Mouse (Mus musculus) embryonic fibroblast, embryonic 13.5 days (primary cell): ENCODE results near the gene Polr3b. TPM values are rescaled to one million over a fixed set of nuclear protein-coding genes. Genes with fewer than 3 reads are reported as not detected.

Experiments
- H3K27ac ChIP-seq: 2 replicates; pipeline ENCODE4 v1.5.1; 2012; ENCODE audit warnings: low read length, control low read depth, inconsistent platforms; ENCODE audit not compliant: insufficient read depth
- H3K4me1 ChIP-seq: 2 replicates; pipeline ENCODE4 v1.6.1; 2011; ENCODE audit warnings: low read length; ENCODE audit not compliant: control insufficient read depth, insufficient read depth
- H3K4me3 ChIP-seq: 2 replicates; pipeline ENCODE4 v1.5.1; 2011; ENCODE audit warnings: mild to moderate bottlenecking, control low read depth, low read length; ENCODE audit not compliant: insufficient read depth
- CTCF ChIP-seq: IDR thresholded peaks from 2 replicates; pipeline ENCODE4 v1.5.1; 2011; ENCODE audit warnings: mild to moderate bottlenecking, control low read depth, low read length, moderate library complexity, borderline replicate concordance; ENCODE audit not compliant: insufficient read depth
- POLR2A ChIP-seq: IDR thresholded peaks from 2 replicates; pipeline ENCODE4 v1.6.1; 2011; ENCODE audit warnings: low read depth, mild to moderate bottlenecking, control low read depth, low read length, moderate library complexity
- polyA plus RNA-seq: library from polyadenylated mRNA; stranded (reverse); fragments of >200 nt; gene quantifications from 2 replicates; pipeline ENCODE4 v1.2.4, GENCODE M21; 2011; ENCODE audit warnings: low read depth; ENCODE audit not compliant: missing spikeins, insufficient read length

The Polr3b gene
- polyA plus RNA-seq, 1 experiment, result 15.5 TPM

GRCm38 (mm10) chr10:84704594-84704993, 82.5 kb downstream of the Polr3b start:
- Histone ChIP-seq H3K4me3 (no peak overlapping the region), H3K4me1 (peaks cover 4% of the 10 kb centered on the region; the same call in 1 of the 2 replicates), H3K27ac (no peak overlapping the region)
- TF ChIP-seq POLR2A, result no peak

- no peak for TF ChIP-seq CTCF
- H3K4me1 ChIP-seq, result peaks cover 4% of the 10 kb centered on the region; the same call in 1 of the 2 replicates
- no peak overlapping the region for H3K4me3 ChIP-seq
- no peak overlapping the region for H3K27ac ChIP-seq
Measured at GRCm38 (mm10) chr10:84705234-84705633, 83.1 kb downstream of the Polr3b start.

GRCm38 (mm10) chr10:84706543-84706942, 84.5 kb downstream of the Polr3b start:
- Histone ChIP-seq H3K4me3 (no peak overlapping the region), H3K4me1 (no peaks in the 10 kb centered on the region; the same call in 1 of the 2 replicates), H3K27ac (no peak overlapping the region)
- TF ChIP-seq POLR2A (no peak), CTCF (no peak)

GRCm38 (mm10) chr10:84707226-84707625, 85.1 kb downstream of the Polr3b start:
- TF ChIP-seq CTCF (no peak), POLR2A (no peak)
- Histone ChIP-seq H3K4me1 (no peaks in the 10 kb centered on the region; the same call in 1 of the 2 replicates), H3K4me3 (no peak overlapping the region), H3K27ac (no peak overlapping the region)

- Histone ChIP-seq H3K4me3 (no peak overlapping the region), H3K27ac (no peak overlapping the region), H3K4me1 (no peaks in the 10 kb centered on the region; the same call in 1 of the 2 replicates)
- TF ChIP-seq POLR2A (no peak), CTCF (no peak)
Measured at GRCm38 (mm10) chr10:84707752-84708530, 85.8 kb downstream of the Polr3b start.

- no peak for TF ChIP-seq CTCF
- TF ChIP-seq POLR2A, result no peak
- H3K4me1 ChIP-seq, result peaks cover 3% of the 10 kb centered on the region; the same call in 1 of the 2 replicates
- H3K27ac ChIP-seq, result no peak overlapping the region
- H3K4me3 ChIP-seq, result no peak overlapping the region
Measured at GRCm38 (mm10) chr10:84710192-84710591, 88.1 kb downstream of the Polr3b start.

GRCm38 (mm10) chr10:84710827-84711226, 88.7 kb downstream of the Polr3b start:
- TF ChIP-seq POLR2A (no peak), CTCF (no peak)
- Histone ChIP-seq H3K4me3 (no peak overlapping the region), H3K27ac (no peak overlapping the region), H3K4me1 (peaks cover 3% of the 10 kb centered on the region; the same call in 1 of the 2 replicates)

- Histone ChIP-seq H3K4me3 (no peak overlapping the region), H3K4me1 (peaks cover 3% of the 10 kb centered on the region; the same call in 1 of the 2 replicates), H3K27ac (no peak overlapping the region)
- TF ChIP-seq CTCF, result no peak
- no peak for TF ChIP-seq POLR2A
Measured at GRCm38 (mm10) chr10:84711479-84711878, 89.4 kb downstream of the Polr3b start.

GRCm38 (mm10) chr10:84711940-84712339, 89.8 kb downstream of the Polr3b start:
- Histone ChIP-seq H3K4me3 (no peak overlapping the region), H3K27ac (no peak overlapping the region), H3K4me1 (peaks cover 3% of the 10 kb centered on the region; the same call in 1 of the 2 replicates)
- TF ChIP-seq CTCF, result no peak
- TF ChIP-seq POLR2A, result no peak

- no peak overlapping the region for H3K4me3 ChIP-seq
- 0 out of 2 replicates have a peak overlapping the region, but pooled peaks have one; percentile 25 for H3K27ac ChIP-seq
- peaks cover 3% of the 10 kb centered on the region; the same call in 1 of the 2 replicates for H3K4me1 ChIP-seq
- TF ChIP-seq POLR2A (no peak), CTCF (no peak)
Measured at GRCm38 (mm10) chr10:84712532-84712931, 90.4 kb downstream of the Polr3b start.

GRCm38 (mm10) chr10:84713043-84713442, 91.0 kb downstream of the Polr3b start:
- peaks cover 3% of the 10 kb centered on the region; the same call in 1 of the 2 replicates for H3K4me1 ChIP-seq
- no peak overlapping the region for H3K27ac ChIP-seq
- TF ChIP-seq POLR2A (no peak), CTCF (no peak)
- no peak overlapping the region for H3K4me3 ChIP-seq
